In genomic region chr6:126365495-126365894, GRCm38 (mm10) we compare ENCODE assay signal across 15 mouse cellular contexts.
"Had no signal": no experiment of that assay in that cellular context is flagged by ENCODE, and none has a peak within 500 bp of the region (broad histone marks: within the 10 kb centered on the region; RNA-seq: fewer than 3 reads in every experiment).

No protein-coding gene starts in this region.

- H3K9me3 ChIP-seq: kidney, embryonic 15.5 days; limb, embryonic 10.5 days; liver, embryonic 12.5 days; midbrain, embryonic 15.5 days; neural tube, embryonic 13.5 days; stomach, embryonic 15.5 days had no signal

- H3K27ac ChIP-seq: kidney, embryonic 15.5 days; limb, embryonic 10.5 days; liver, embryonic 12.5 days; midbrain, embryonic 15.5 days; neural tube, embryonic 13.5 days; stomach, embryonic 15.5 days had no signal

- H3K4me1 ChIP-seq: kidney, embryonic 15.5 days; limb, embryonic 10.5 days; liver, embryonic 12.5 days; midbrain, embryonic 15.5 days; neural tube, embryonic 13.5 days; stomach, embryonic 15.5 days had no signal

- ATAC-seq: liver, embryonic 12.5 days; midbrain, embryonic 15.5 days had no signal

- DNase-seq: kidney, postnatal 14 days; lung, embryonic 14.5 days; lung, postnatal 10 days; lung, postnatal 4 days; retina, postnatal 1 day; right cerebral cortex, postnatal 4 days; spleen, adult 18-20 months; thymus, postnatal 4 days had no signal

- H3K9ac ChIP-seq: kidney, embryonic 15.5 days; liver, embryonic 12.5 days; lung, embryonic 14.5 days; midbrain, embryonic 15.5 days; neural tube, embryonic 13.5 days; stomach, embryonic 15.5 days had no signal

- H3K4me2 ChIP-seq: kidney, embryonic 15.5 days; liver, embryonic 12.5 days; lung, embryonic 14.5 days; midbrain, embryonic 11.5 days; midbrain, embryonic 15.5 days; neural tube, embryonic 13.5 days; stomach, embryonic 15.5 days had no signal

- H3K27me3 ChIP-seq: kidney, embryonic 15.5 days; liver, embryonic 12.5 days; midbrain, embryonic 15.5 days; neural tube, embryonic 13.5 days; stomach, embryonic 15.5 days had no signal

- H3K36me3 ChIP-seq: kidney, embryonic 15.5 days; limb, embryonic 10.5 days; liver, embryonic 12.5 days; midbrain, embryonic 15.5 days; neural tube, embryonic 13.5 days; stomach, embryonic 15.5 days had no signal

- H3K4me3 ChIP-seq: kidney, embryonic 15.5 days; limb, embryonic 10.5 days; liver, embryonic 12.5 days; midbrain, embryonic 15.5 days; neural tube, embryonic 13.5 days; stomach, embryonic 15.5 days had no signal
